Mouse (Mus musculus) ovary, postnatal 10 days (tissue): ENCODE data around the gene Rel.
"Not testable (repeated sequence)": the region's sequence is repeated elsewhere in the genome, so short reads cannot be mapped to it uniquely, and the experiment has no call there.

Source experiments
- DNase-seq: peaks from one replicate; pipeline ENCODE4 v3.0.0; 2022; ENCODE audit warnings: low spot score

Rel gene

DNA sequence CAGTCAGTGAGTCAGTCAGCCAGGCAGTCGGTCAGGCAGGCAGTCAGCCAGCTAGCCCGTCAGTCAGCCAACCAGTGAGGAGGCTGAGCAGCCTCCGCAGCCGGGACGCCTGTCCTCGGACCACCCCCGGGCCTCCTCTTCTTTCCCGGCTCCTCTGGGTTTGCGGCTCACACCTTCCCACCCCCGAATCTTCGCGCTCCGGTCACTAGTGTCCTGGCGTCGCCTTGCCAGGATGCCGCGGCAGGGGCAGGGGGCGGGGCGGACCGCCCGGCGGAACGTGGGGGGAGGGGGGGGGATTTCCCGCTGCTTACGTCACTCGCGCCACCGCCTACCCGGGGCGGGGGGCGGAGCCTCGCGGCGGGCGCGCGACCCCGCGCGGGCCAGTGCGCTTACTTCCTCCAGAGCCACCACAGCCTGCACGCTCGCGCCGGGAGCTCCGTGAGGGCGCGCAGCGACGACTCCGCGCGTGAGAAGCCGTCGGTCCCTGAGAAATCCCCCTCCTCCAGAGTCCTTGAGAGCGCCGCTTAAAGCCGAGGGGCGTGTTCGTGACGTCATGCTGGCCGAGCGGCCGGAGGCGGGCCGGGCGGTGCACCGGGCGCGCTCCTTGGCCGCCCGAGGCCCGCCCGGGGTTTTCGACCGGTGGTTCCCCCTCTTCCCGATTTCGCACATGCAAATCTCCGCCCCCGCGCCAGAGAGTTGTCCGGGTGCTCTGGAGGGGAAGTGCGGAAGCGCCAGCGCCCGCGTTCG is at the start of gene Rel:
Gene Rel (minus strand): TSS at position 211 of the 747 bp plus-strand sequence.
- peak; percentile 91 for DNase-seq

DNA sequence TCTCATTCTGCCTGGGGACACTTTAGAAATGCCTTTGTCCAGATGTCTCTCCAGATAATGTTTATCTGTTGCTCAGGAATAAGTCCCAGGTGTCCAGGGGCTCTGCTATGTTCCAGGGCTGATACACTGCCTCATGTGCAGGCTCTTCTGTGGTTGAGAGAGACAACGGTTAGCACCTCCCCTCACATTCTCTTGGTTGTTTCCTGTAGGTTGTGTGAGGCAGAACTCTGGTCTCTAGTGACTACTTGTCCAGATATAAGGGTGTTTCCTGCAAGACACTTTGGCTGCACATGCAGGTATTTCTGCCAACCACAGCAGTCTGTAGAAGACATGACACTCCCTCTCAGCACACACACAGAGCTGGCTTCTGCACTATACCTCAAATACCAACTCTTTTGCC is 48.0 kb upstream of the Rel start:
- no peak for DNase-seq

DNA sequence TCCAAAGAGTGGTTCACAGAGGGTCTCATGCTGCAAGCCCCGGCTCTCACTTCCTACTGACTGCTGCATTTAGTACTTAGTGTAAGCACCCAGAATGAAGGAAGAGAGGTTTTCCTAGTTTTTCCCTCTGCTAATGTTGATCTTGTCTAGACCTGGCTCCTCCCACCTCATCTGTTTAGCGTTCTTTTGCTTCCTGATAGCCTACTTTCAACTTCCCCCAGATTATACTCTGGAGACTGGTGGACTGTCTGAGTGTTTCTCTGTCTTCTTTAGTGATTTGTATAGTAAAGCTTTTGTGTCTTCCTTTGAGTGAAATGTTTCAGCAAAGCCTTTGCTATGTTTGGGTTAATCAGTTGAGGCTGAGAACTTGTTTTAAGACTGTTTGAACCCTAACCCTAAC is 40.0 kb upstream of the Rel start:
- DNase-seq, result no peak

DNA sequence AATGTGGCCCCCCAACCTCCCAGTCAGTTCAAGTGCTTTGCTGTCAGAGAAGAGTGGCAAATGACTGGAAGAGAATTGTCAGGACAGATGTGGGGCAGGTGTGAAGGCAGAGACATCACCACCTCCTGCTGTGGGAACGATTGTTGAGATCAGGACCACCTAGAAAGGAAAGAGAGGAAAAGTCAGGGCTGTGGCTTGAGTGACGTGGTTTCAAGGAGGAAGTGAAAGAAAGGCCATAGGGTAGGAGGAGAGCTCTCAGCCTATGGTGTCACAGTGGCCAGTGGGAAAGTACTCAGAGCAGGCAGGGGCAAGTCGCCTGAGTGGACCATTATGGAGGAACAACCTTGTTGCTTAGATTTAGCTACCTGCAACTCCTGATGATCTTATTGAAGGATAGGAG is 34.9 kb upstream of the Rel start:
- no peak for DNase-seq

DNA sequence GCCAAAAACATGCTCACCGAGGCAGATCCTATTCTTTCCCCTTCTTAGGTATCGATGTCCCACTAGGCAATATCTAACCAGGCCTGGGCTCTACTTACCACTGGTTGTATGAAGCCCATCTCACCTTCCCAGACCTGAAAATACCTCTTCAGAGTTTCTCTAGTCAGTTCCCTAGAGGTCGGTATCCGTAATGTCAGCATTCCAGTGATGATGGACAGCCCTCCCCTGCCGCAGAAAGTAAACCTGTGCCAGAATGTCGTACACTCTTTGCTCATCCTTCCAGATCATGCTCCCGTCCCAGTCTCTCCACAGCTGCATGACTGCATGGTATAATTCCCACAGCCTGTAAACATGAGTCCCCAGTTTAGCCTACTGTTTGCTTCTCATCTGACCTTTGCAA is 32.4 kb upstream of the Rel start:
- DNase-seq, result no peak

DNA sequence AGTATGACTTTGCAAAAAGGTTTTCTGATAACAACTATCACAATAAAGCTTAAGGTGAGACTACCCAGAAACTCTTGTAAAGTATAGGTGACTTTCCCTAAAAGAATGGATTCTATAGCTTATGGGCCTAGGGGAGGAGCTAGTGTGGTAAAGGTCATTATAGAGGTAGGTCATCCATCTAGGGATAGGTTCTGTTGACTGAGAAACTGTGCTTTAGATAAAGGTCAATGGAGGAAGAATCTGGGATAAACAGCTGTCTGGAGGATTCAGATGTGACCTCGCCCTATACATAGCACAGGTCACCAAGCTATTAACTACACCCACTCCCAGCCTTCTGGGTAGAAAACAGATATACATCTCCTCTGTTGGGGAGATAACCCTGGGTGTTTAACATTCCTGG is 31.5 kb upstream of the Rel start:
- DNase-seq, result no peak

DNA sequence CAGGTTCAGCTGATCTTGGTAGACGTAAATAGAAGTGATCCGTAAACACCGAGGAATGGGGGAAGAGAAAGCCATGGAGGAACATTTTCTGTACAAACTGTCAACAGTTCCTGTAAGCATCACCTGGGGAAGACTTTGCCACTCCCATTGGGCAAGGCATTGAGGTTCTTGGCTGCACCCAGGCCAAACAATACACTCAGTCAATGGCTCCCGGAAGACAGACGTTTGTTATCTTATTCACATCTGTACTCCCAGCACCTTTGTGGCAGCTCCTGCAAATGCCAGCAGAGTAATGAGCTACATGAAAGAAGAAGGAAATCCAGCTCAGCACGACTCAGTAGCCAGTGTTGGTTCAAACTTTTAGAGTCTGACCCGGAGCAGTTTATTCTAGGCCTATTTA is 31.1 kb upstream of the Rel start:
- DNase-seq, result no peak

DNA sequence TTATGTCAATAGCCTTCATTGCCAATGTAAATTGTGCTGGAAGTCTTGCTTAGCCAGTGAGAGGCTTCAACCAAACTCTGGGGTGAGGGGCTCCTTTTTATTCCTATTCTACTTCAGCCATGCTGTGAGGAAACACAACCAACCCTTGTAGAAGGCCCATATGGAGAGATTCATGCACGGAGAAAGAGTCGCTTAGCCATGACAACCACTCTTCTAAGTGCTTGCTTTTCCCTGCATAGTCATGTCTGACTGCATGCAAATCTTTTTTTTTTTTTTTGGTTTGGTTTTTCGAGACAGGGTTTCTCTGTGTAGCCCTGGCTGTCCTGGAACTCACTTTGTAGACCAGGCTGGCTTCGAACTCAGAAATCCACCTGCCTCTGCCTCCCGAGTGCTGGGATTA is 12.9 kb upstream of the Rel start:
- not testable (repeated sequence) for DNase-seq

DNA sequence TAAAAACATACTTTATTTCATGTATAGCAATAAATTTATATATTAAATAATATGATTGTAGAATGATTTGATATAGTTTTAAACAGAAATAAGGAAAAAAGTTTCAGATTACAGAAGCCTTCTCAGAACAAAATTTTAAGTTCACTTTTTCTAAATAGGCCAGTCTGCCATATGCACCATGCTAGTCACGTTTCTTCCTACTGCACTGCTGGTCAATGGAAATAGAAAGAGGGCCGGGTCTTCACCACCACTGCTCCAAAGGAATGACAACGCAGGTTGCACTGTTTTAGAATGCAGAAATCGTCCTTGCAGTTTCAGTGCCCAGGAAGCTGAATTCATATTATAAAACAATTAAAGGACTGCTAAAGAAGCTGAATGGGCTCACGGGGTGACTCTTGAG is 12.3 kb upstream of the Rel start:
- no peak for DNase-seq

DNA sequence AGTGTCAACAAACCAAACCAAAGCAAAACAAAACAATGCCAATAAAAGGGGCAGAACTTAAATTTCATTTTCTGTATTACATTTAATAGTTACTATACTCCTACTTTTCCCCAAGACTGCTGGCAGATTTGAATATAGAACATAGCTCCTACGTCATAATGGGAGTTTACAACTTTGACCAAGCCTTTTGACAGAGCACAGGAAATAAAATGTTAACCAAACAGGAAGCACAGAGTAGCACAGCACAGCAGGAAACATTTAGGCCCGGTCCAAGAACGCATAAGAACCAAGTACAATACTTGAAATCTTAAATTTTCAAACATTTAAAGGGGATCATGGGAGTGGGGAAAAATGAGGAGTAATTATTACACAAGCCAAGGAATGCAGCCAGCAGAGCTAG is 11.3 kb upstream of the Rel start:
- DNase-seq, result no peak

DNA sequence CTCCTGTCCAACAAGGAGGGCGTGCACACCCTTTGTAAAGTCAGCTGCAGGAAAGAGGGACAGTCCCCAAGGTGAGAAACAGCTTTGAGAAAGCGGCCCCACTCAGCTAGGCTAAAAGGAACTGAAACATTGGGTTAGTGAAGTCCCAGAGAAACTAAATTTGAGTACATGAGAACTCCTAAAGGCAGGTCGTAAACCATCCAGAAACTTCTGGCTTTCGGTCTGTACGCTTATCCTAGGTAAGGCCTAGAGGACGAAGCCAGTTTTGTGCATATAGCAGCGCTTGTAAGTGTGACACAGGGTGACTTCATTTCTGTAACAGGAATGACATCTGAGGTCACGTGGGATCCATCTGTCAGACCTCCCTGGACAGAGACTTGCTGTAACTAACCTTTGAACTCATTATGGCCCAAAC is 8.0 kb upstream of the Rel start:
- no peak for DNase-seq

DNA sequence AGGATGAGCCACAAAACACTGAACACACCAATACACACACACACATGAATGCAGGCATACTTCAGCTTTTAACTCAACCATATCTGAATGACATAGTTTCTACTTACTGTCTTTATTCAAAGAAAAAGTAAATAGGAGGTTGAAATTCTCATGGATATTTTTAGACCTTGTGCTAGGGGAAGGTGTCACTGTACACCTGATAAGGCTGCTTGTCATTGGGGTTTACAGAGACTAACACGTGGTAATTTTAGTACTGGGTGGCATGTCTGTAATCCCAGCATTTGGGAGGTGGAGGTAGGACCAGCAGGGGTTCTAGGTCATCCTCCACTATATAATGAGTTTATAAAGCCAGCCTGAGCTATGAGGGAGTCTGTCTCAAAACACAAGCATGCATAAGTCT is 1.7 kb upstream of the Rel start:
- DNase-seq, result no peak

DNA sequence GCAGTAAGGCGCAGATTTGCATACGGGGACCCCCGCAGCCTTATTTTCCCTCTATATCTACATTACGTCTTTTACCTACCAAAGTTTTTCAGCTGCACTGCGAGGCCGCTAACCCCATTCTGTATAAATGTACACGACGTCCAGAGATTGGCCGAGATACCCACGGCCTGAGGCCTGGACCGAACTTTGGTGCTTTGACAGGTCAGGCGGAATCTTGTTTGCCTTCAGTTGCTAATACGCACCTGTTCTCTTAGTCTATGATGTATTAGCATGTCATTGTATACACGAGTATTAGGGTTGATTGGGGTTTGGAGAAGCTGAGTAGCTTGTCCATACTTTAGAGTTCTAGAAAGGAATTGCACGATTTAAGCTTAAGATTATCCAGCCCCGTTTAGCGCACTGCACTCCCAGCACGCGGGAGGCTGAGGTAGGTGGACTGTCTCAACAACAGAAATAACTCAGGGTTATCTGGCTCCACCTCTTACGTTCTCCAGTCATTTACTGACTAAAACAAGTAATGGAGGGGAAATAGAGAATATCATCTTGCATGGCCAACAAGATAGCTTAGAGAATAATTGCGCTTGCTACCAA is 832 bp upstream of the Rel start:
- no peak for DNase-seq

DNA sequence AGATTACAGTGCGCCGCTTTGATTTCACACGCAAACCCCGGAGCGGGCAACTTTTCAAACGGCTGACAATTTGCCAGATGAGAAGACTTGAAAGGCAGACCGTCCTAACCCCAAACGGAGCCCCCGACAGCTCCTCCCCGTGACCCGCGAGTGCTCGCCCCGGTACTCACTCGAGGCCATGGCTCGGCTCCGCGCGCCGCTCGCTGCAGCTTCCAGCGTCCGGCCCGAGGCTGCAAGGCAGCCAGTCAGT is 335 bp downstream of the Rel start:
- no peak for DNase-seq

DNA sequence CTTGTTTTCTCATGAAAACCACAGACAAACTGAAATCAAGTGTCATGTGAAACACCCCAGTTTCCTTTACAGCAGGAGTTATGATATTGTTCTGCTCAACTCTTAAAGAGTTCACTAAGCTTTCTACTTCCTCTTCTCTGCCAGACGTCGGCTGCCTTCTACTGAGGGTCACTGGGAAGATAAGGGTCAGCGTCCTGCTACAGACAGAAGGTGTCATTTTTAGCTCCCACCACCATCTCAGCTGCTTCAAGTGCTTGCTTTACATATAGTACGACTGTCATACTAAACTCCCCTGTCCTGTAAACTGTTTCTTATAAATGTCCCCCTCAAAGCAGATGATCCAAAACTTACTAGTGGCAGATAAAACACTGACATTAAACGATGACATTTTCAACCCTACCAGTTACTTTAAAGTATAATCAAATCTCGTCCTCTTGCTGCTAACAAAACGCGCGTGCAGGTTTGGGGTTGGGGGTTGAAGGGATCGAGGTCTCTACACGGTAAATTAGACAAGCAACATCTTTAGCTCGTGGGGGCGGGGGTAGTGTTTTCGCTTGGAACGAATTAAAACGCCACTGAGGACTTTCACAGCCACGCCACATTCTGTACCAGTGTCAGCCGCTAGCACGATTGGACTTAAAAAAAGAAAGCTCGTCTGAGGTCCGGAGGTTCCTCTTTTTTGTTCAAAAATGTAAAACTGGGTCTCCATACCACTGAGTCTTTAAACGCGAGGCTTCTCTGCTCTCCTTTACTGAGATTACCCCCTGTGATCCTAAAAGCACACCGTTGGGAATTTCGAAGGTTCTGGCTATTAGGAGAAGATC is 872 bp downstream of the Rel start:
- DNase-seq, result no peak

DNA sequence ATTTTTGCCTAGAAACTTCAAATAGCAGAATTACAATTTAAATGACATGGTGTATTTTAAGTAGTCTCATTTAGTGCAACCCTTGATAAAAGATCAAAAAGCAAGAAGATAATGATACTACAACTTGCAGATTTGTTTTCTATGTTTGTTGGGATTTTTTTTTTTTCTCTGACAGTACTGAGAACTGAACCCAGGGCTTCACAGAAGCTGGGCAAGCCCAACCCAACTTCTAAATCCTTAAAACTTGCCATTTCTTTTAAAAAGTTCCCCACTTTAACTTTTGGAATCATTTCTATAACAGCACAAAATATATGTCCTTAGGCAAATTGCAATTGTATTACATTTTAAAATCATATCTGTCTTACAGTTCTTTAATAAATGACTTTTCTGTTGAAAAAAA is 1.7 kb downstream of the Rel start:
- no peak for DNase-seq

DNA sequence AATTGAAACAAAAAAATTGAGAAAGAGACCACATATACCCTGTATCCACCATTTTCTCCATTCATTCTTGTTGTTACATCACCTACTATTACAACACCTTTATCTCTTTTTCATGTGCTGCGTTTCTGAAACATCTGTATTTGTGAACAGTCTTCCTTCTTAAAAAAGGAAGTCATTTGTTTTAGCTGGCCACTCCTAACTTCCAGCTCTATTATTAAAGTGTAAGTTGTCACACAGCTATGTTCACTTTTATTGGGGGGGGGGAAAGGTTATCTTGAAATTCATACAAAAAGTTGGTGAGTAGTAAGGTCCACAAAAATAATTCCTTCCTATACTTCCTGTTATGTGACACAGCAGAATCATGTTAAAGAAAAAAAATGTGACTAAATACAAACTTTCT is 2.8 kb downstream of the Rel start:
- no peak for DNase-seq

DNA sequence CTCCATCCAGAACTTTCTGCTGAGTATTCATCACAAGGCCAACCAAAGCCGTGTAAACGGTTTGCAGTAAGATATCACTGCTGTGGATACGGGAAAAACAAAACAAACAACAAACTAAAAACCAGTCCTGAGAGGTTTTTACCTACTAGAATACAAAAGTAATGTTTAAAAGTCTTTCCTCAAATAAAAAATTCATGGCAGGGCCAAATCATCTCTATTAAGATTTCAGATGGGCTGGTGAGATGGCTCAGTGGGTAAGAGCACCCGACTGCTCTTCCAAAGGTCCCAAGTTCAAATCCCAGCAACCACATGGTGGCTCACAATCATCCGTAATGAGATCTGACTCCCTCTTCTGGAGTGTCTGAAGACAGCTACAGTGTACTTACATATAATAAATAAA is 3.4 kb downstream of the Rel start:
- not testable (repeated sequence) for DNase-seq

DNA sequence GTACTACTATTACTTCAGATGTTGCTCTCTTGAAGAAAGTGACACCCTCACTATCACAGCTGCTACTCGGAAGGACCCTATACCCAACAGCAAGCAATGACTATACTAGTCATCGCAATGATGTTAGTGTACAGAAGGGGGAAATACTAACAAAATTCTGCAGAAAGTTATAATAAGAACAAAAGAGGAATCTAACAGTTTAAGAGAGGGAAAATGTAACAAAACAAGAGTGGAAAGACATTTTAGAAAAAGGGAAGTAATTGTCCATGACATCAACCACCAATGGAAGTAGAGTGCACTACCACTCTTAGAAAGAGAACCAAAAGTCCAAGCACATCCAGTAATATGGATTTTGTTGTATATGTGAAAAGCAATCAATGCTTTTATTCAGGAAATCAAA is 8.1 kb downstream of the Rel start:
- DNase-seq, result no peak

DNA sequence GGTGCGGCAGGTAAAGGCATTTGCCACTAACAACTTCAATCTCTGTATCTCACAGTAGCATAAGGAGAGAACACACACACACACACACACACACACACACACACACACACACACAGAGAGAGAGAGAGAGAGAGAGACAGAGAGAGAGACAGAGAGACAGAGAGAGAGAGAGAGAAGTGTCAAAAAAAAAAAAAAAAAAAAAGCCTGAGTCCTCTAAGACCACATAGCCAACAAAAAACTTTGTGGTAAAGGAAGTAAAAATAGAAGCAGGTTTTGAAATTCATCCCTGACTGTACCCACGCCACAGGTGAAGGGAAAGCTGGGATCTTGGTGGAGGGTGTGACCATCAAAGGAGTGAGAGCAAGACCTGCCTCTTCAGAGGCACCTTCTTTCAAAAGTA is 12.6 kb downstream of the Rel start:
- no peak for DNase-seq

DNA sequence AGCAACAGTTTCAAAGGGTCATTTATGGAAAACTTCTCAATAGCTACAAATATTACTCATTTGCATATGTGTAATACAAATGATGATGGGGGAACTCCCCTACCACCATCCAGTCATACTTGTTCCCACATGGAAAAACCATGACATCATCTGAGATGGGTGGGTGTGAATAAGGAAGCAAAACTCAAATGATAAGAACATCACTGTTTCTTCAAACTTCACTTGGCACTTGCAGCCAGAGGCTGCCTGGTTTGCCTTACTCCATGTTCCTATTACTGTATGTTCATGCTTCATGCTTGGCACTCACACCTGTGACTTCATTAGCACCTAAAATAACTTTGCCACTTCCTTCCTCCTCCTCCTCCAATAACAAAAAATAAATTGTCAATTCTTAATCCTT is 16.4 kb downstream of the Rel start:
- DNase-seq, result no peak

DNA sequence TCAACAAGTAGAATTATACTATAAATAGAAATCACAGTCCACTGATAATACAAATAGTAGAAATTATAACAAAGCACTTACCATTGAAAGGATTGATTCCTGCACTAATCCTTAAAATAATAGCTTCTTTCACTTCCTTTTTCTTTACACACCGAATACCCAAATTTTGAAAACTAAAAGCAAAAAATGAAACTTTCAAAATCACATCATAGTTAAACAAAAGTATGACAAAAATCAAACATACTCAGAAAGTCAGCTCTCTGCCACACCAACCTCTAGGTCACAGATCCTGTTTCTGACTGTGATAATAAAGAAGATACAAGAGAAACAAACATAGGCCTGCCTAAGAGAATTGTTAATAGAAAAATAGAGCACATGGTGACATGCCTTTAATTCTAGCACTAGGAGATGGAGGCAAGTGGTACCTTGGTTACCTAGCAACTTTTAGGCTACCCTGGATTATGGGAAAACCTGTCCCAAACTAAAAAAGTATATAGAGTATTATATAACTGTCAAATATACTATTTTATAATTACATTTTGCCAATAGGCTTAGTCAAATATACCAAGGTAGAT is 17.5 kb downstream of the Rel start:
- no peak for DNase-seq

DNA sequence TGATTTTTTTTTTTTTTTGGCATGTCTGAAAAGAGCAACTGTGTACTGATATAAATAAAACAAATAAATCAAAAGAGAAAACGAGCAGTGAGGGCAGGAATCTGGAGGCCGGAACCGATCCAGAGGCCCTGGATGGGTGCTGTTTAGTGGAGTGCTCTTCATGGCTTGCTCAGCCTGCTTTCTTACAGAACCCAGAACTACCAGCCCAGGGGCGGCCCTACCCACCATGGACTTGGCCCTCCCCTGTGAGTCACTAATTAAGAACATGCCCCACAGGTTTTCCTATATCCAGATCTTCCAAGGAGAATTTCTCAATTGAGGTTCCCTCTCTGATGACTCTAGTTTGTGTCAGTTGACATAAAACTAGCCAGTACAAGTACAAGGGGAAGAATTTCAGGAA is 24.7 kb downstream of the Rel start:
- DNase-seq, result no peak
